Mouse (Mus musculus): ENCODE measurements around the gene Gpr142. TPM values are rescaled to one million over a fixed set of nuclear protein-coding genes. Genes with fewer than 3 reads are reported as not detected.

Gene Gpr142
- total RNA-seq, 2 experiments from 2014 or later, result not detected

GRCm38 (mm10) chr11:114850452-114851268, 51.9 kb downstream of the Gpr142 start, which contains the start of gene Gprc5c:
Gprc5c (plus strand) TSS chr11:114851152.
- Histone ChIP-seq H3K4me3 (peak within 1 kb of the TSS; percentile 95), H3K27ac (peak within 1 kb of the TSS; percentile 98)
- DNase-seq, result peak; percentile 91
- intact Hi-C loops (cut with DNase I), result no loop called here
- TF ChIP-seq CTCF (IDR thresholded peaks at IDR 0.05), result no peak

DNA sequence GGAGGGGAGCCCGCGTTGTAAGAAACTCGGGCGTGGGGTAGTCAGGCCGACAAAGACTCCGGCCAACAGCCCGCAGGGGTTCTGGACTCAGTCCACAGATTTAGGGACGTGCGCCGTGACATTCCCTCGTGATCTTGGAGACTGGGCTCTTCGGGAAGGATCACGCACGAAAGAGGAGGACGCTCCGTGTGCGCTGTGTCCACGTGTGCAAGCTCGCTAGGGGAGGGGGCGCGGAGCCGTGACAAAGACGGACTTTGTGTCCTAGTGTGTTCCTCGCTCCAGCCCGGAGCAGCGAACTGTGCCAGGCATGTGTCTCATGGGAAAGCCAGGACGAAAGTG, 52.5 kb downstream of the Gpr142 start:
- intact Hi-C loops (cut with DNase I), result no loop called here
- no peak for DNase-seq
- TF ChIP-seq CTCF (IDR thresholded peaks at IDR 0.05), result no peak
- Histone ChIP-seq H3K27ac (peak overlapping the region; percentile 98), H3K4me3 (peak overlapping the region; percentile 95)

DNA sequence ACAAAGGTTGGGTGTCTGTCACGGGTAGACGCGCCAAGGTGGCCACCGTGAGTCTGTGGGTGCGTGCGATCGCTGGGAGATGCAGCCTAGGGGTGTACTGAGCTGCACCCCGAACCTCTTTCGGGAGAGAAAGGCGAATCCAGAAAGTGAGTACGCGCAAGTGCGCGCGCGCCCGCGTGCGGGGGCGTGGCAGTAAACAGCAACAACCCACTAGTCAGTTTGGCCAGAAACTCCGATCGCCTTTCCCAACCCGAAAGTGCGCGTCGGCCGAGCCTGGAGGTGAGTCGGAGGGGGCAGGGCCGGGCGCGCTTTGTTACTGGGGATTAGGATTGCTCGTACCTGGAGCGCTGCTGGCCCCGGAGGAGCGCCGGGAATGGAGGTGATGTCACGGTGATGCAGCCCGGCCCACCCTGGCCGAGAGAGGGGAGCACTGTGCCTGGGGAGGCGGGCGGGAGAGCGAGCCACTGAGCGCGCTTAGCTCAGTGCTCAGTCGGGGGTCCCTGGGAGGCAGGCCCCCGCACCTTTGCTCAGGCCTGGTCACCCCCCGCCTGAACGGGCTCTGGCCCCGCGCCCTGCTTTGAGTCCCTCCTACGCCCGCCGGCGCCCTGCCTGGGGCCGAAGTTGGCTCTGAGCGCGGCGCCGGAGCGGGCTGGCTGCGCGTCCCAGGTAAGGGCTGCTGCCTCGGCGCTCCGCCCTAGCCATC, 53.0 kb downstream of the Gpr142 start:
- Histone ChIP-seq H3K4me3 (peak overlapping the region; percentile 95), H3K27ac (peak overlapping the region; percentile 98)
- peak; percentile 87 for DNase-seq
- TF ChIP-seq CTCF (IDR thresholded peaks at IDR 0.05), result no peak
- intact Hi-C loops (cut with DNase I), result no loop called here

- intact Hi-C loops (cut with DNase I), result no loop called here
- TF ChIP-seq CTCF (IDR thresholded peaks at IDR 0.05), result no peak
- Histone ChIP-seq H3K27ac (peak overlapping the region; percentile 98), H3K4me3 (peak overlapping the region; percentile 95)
- DNase-seq, result no peak
These were observed 53.8 kb downstream of the Gpr142 start for GRCm38 (mm10) chr11:114852311-114853173.

DNA sequence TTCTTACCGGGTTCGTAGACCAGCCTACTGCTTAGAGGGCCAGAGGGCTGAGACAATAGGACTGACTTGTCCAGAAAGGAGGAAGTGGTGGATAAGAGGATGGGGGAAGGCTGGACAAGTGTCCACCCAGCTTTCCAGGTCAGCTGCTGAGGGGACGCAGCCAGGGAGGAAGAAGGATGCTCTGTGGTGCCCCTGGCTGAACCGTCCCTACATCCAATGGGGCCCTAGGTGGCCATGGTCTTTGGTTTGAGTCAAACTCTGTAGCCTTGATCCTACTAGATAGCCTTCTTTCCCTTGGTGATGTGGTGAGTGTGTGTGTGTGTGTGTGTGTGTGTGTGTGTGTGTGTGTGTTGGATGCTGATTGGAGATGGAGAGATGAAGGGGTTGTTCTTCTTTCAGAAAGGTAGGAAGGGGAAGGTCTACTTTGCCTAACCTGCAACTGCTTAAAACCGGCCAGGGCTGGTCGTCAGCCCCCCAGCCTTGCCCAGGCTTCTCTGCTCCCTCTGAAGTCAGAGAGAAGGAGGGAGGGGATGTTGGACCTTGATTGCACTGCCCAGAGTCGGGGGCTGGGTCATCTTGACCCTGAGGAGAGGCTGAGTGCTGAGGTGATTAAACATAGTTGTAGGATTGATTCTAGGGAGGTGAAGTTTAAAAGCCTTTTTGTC, 54.6 kb downstream of the Gpr142 start:
- TF ChIP-seq CTCF (IDR thresholded peaks at IDR 0.05), result no peak
- intact Hi-C loops (cut with DNase I), result no loop called here

DNA sequence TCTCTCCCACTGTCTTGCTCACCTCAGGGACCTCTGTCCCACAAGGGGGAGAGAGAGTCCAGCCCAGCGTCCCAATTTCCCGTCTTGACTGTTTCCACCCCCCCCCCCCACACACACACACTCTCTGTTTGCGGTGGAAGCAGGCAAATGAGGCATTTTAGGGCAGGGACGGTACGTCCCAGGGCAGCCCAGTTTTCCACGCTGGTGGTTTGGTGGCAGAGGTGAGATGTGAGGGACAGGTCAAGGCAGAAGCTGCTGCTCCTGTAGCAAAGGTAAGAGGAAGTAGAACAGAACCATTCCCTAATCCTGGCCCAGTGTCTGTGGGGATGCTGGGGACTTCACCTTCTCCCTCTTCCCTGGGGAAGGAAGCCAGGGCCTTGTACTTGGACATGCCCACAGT, 55.9 kb downstream of the Gpr142 start:
- no peak for TF ChIP-seq CTCF (IDR thresholded peaks at IDR 0.05)
- Histone ChIP-seq H3K4me3 (no peak overlapping the region), H3K27ac (no peak overlapping the region; the same call in 1 of the 2 replicates)
- no peak for DNase-seq
- intact Hi-C loops (cut with DNase I), result no loop called here

More for the DNA sequence above, 54.6 kb downstream of the Gpr142 start:
- peak overlapping the region; percentile 95 for H3K4me3 ChIP-seq
- peak overlapping the region; percentile 98 for H3K27ac ChIP-seq
- no peak for DNase-seq

DNA sequence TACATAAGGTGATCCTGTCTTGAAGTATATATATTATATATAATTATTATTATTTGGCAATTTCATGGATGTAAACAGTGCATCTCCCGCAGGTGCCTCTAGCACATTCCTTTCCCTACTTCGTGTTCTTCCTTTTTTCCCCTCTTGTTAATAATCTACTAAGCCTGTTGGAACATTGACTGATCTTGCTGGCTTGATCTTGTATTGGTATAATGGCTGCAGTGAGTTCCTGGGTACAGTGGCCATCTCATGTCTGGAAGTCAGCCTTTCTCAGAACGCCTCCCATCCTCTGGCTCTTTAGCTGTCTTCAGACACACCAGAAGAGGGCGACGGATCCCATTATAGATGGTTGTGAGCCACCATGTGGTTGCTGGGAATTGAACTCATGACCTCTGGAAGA, 57.4 kb downstream of the Gpr142 start:
- no peak for TF ChIP-seq CTCF (IDR thresholded peaks at IDR 0.05)
- no peak for DNase-seq
- Histone ChIP-seq H3K27ac (no peak overlapping the region), H3K4me3 (no peak overlapping the region)
- intact Hi-C loops (cut with DNase I), result no loop called here

Other genes with a start within 250 kb of the Gpr142 start
- gene Rpl38, start 130.4 kb upstream of the Gpr142 start, total RNA-seq (2021), result 100 to 1,000 TPM; 544 to 670 TPM
- 10 to 100 TPM; 15.7 to 17.4 TPM for gene Ttyh2, start 123.5 kb upstream of the Gpr142 start, total RNA-seq (2021)
- under 1 TPM; 0.08 to 0.14 TPM for gene Dnaic2, start 71.5 kb upstream of the Gpr142 start, total RNA-seq (2021)
- gene Kif19a, start 33.5 kb upstream of the Gpr142 start, total RNA-seq (2021), result under 1 TPM; 0.54 to 0.56 TPM
- not detected for gene Btbd17, start 3.0 kb upstream of the Gpr142 start, total RNA-seq (2021)
- gene Gprc5c, start 52.2 kb downstream of the Gpr142 start, total RNA-seq (2021), result 10 to 100 TPM; 45.4 to 82.1 TPM
- under 1 TPM; 0.50 to 0.66 TPM for gene Cd300a, start 91.1 kb downstream of the Gpr142 start, total RNA-seq (2021)
- gene Cd300lb, start 135.5 kb downstream of the Gpr142 start, total RNA-seq (2021), result under 1 TPM; 0.15 to 0.42 TPM
- gene Cd300c, start 170.2 kb downstream of the Gpr142 start, total RNA-seq (2021), result not detected
- under 1 TPM; 0.13 to 0.22 TPM for gene Cd300ld, start 191.0 kb downstream of the Gpr142 start, total RNA-seq (2021)
- gene Cd300c2, start 203.0 kb downstream of the Gpr142 start, total RNA-seq (2021), result under 1 TPM; 0.28 TPM
- not detected for gene Cd300ld2, start 217.3 kb downstream of the Gpr142 start, total RNA-seq (2021)
- gene Cd300ld4, start 228.1 kb downstream of the Gpr142 start, total RNA-seq (2021), result under 1 TPM; 0.73 to 0.92 TPM
- gene Cd300ld5, start 238.8 kb downstream of the Gpr142 start, total RNA-seq (2021), result 1 to 10 TPM in 1 of 2 experiments, under 1 TPM in 1; 0.92 to 1.3 TPM
- 1 to 10 TPM in 1 of 2 experiments, not detected in 1; 2.0 TPM for gene Cd300ld3, start 249.5 kb downstream of the Gpr142 start, total RNA-seq (2021)